In genomic region chr4:131272060-131272459, GRCm38 (mm10) we compare ENCODE assay signal across 20 mouse cellular contexts.
DNase-seq lines count a peak whose midpoint lies in the region; ATAC-seq and TF ChIP-seq lines count a peak whose summit lies in the region.
"Had no signal": no experiment of that assay in that cellular context is flagged by ENCODE, and none has a peak within 500 bp of the region (broad histone marks: within the 10 kb centered on the region; RNA-seq: fewer than 3 reads in every experiment).

No protein-coding gene starts in this region.

- no peaks in the 10 kb centered on the region for H3K36me3 ChIP-seq in kidney, embryonic 16.5 days (ENCODE audit: insufficient read depth, low read length)
- H3K36me3 ChIP-seq in testis, adult 2 months (ENCODE audit: control insufficient read depth, insufficient read depth, low read length): no peaks in the 10 kb centered on the region
- H3K36me3 ChIP-seq in hindbrain, embryonic 14.5 days (replicated peaks; ENCODE audit: control insufficient read depth, insufficient read depth): no peaks in the 10 kb centered on the region
- no peaks in the 10 kb centered on the region for H3K36me3 ChIP-seq in embryonic facial prominence, embryonic 10.5 days (replicated peaks)
- H3K36me3 ChIP-seq: liver, embryonic 13.5 days; midbrain, embryonic 10.5 days had no signal

- no peak overlapping the region for H3K27ac ChIP-seq in kidney, embryonic 16.5 days (ENCODE audit: low read length)
- H3K27ac ChIP-seq in testis, adult 2 months (ENCODE audit: control insufficient read depth, insufficient read depth, low read depth, low read length): peak overlapping the region; percentile 1; the same call in 1 of the 2 replicates
- no peak overlapping the region for H3K27ac ChIP-seq in hindbrain, embryonic 14.5 days
- H3K27ac ChIP-seq in embryonic facial prominence, embryonic 10.5 days (replicated peaks): no peak overlapping the region
- H3K27ac ChIP-seq: gastrocnemius, adult 2 months; liver, embryonic 13.5 days; midbrain, embryonic 10.5 days had no signal

- ATAC-seq in kidney, embryonic 16.5 days (ENCODE audit: low FRiP score, low TSS enrichment): no peak
- ATAC-seq in hindbrain, embryonic 14.5 days (ENCODE audit: low FRiP score): no peak
- ATAC-seq: forebrain, postnatal 0 days had no signal

- DNase-seq in adrenal gland, postnatal 36 days: peak; percentile 15 to 23
- DNase-seq in adrenal gland, postnatal 14 days: no peak
- peak; percentile 31 to 55 for DNase-seq in kidney, postnatal 25 days
- no peak for DNase-seq in testis, postnatal 14 days (ENCODE audit: low spot score)
- DNase-seq in hindbrain, embryonic 14.5 days (ENCODE audit: low spot score): no peak
- no peak for DNase-seq in embryonic facial prominence, embryonic 10.5 days (ENCODE audit: low spot score)
- DNase-seq: cerebellum, adult 9-10 months; forebrain, postnatal 0 days; gastrocnemius, adult 2 months; heart, adult 18-20 months; heart, postnatal 36 days; kidney, adult 11 months; layer of hippocampus, postnatal 36 days; liver, embryonic 13.5 days; lung, embryonic 14.5 days; lung, postnatal 36 days; thymus, postnatal 36 days had no signal

- H3K4me1 ChIP-seq in kidney, embryonic 16.5 days (ENCODE audit: insufficient read depth, low read length): peaks cover 10% of the 10 kb centered on the region; the same call in 1 of the 2 replicates
- H3K4me1 ChIP-seq in testis, adult 2 months (ENCODE audit: control insufficient read depth, insufficient read depth, low read length): peaks cover 11% of the 10 kb centered on the region
- H3K4me1 ChIP-seq in hindbrain, embryonic 14.5 days (replicated peaks; ENCODE audit: control insufficient read depth, insufficient read depth, low read length): no peaks in the 10 kb centered on the region; the same call in 1 of the 2 replicates
- peaks cover 7% of the 10 kb centered on the region for H3K4me1 ChIP-seq in embryonic facial prominence, embryonic 10.5 days
- H3K4me1 ChIP-seq: liver, embryonic 13.5 days had no signal

- 69% methylated on average over 7 of the region's 7 CpGs for WGBS in kidney, embryonic 16.5 days
- WGBS in hindbrain, embryonic 14.5 days: 86% methylated on average over 7 of the region's 7 CpGs
- 73% methylated on average over 7 of the region's 7 CpGs for WGBS in embryonic facial prominence, embryonic 10.5 days

- H3K9me3 ChIP-seq in kidney, embryonic 16.5 days (ENCODE audit: low read length): no peaks in the 10 kb centered on the region
- no peaks in the 10 kb centered on the region for H3K9me3 ChIP-seq in hindbrain, embryonic 14.5 days (ENCODE audit: control insufficient read depth, low read length)
- H3K9me3 ChIP-seq in embryonic facial prominence, embryonic 10.5 days: no peaks in the 10 kb centered on the region
- H3K9me3 ChIP-seq: liver, embryonic 13.5 days; midbrain, embryonic 10.5 days had no signal

- no peak overlapping the region for H3K4me2 ChIP-seq in kidney, embryonic 16.5 days (replicated peaks; ENCODE audit: low read depth, low read length)
- H3K4me2 ChIP-seq in hindbrain, embryonic 14.5 days (replicated peaks): no peak overlapping the region
- H3K4me2 ChIP-seq: liver, embryonic 13.5 days; lung, embryonic 14.5 days had no signal

- no peak for TF ChIP-seq CTCF in testis, adult 2 months (IDR thresholded peaks at IDR 0.05; ENCODE audit: control insufficient read depth, insufficient read depth, insufficient replicate concordance, low read depth, low read length)

- no peaks in the 10 kb centered on the region for H3K27me3 ChIP-seq in kidney, embryonic 16.5 days (ENCODE audit: insufficient read depth, low read length)
- no peaks in the 10 kb centered on the region for H3K27me3 ChIP-seq in testis, adult 2 months (ENCODE audit: control insufficient read depth, insufficient read depth, low read length)
- H3K27me3 ChIP-seq in hindbrain, embryonic 14.5 days (ENCODE audit: control insufficient read depth, insufficient read depth, low read length): no peaks in the 10 kb centered on the region
- peaks cover 32% of the 10 kb centered on the region for H3K27me3 ChIP-seq in embryonic facial prominence, embryonic 10.5 days (replicated peaks; ENCODE audit: low read depth, poor library complexity, severe bottlenecking)
- H3K27me3 ChIP-seq: liver, embryonic 13.5 days had no signal

- no peak overlapping the region for H3K4me3 ChIP-seq in kidney, embryonic 16.5 days (ENCODE audit: low read length)
- no peak overlapping the region for H3K4me3 ChIP-seq in testis, adult 2 months (ENCODE audit: control insufficient read depth, low read depth, low read length)
- no peak overlapping the region for H3K4me3 ChIP-seq in hindbrain, embryonic 14.5 days (replicated peaks; ENCODE audit: low read length)
- no peak overlapping the region for H3K4me3 ChIP-seq in embryonic facial prominence, embryonic 10.5 days
- H3K4me3 ChIP-seq: gastrocnemius, adult 2 months; liver, embryonic 13.5 days; midbrain, embryonic 10.5 days had no signal

- H3K9ac ChIP-seq in kidney, embryonic 16.5 days (replicated peaks; ENCODE audit: low read length): no peak overlapping the region
- H3K9ac ChIP-seq in hindbrain, embryonic 14.5 days: no peak overlapping the region
- H3K9ac ChIP-seq: forebrain, postnatal 0 days; liver, embryonic 13.5 days; lung, embryonic 14.5 days had no signal

- TF ChIP-seq POLR2A in testis, adult 2 months (IDR thresholded peaks at IDR 0.05; ENCODE audit: control insufficient read depth, low read depth, low read length): no peak

Comparison
In these comparisons a context has a peak if more than half of its experiments do, and no peak if none do; other contexts are left out.
1. DNase-seq: peak in adrenal gland, postnatal 36 days (2 of 2) and kidney, postnatal 25 days (2 of 2); none in adrenal gland, postnatal 14 days (single experiment), testis, postnatal 14 days (single experiment), hindbrain, embryonic 14.5 days (single experiment) and embryonic facial prominence, embryonic 10.5 days (single experiment).